Mouse (Mus musculus) midbrain, embryonic 15.5 days (tissue): Measurements from ENCODE around the gene 4932438A13Rik. TPM values are rescaled to one million over a fixed set of nuclear protein-coding genes. Genes with fewer than 3 reads are reported as not detected.

ENCODE experiments used
- ATAC-seq: fragments of 200-750 bp; cut with Nextera tagmentation; replicated peaks from 2 replicates; pipeline ENCODE4 v1.8.0; 2017; ENCODE audit warnings: moderate TSS enrichment
- H3K27ac ChIP-seq: fragments of 300-500 bp; sonication (generic); 2 replicates; pipeline ENCODE4 v1.5.1; 2015; ENCODE audit warnings: mild to moderate bottlenecking, inconsistent platforms
- H3K27me3 ChIP-seq: fragments of 300-500 bp; sonication (generic); replicated peaks from 2 replicates; pipeline ENCODE4 v1.6.1; 2015; ENCODE audit warnings: inconsistent platforms
- H3K36me3 ChIP-seq: fragments of 300-500 bp; sonication (generic); replicated peaks from 2 replicates; pipeline ENCODE4 v1.6.1; 2015; ENCODE audit warnings: inconsistent platforms
- H3K4me1 ChIP-seq: fragments of 300-500 bp; sonication (generic); 2 replicates; pipeline ENCODE4 v1.6.1; 2015; ENCODE audit warnings: inconsistent platforms
- H3K4me2 ChIP-seq: fragments of 300-500 bp; sonication (generic); 2 replicates; pipeline ENCODE4 v1.6.1; 2015; ENCODE audit warnings: inconsistent platforms, mild to moderate bottlenecking, moderate library complexity
- H3K4me3 ChIP-seq: fragments of 300-500 bp; sonication (generic); 2 replicates; pipeline ENCODE4 v1.5.1; 2015; ENCODE audit warnings: mild to moderate bottlenecking, inconsistent platforms
- H3K9ac ChIP-seq: fragments of 300-500 bp; sonication (generic); 2 replicates; pipeline ENCODE4 v1.6.1; 2015; ENCODE audit warnings: mild to moderate bottlenecking, inconsistent platforms
- H3K9me3 ChIP-seq: fragments of 300-500 bp; sonication (generic); 2 replicates; pipeline ENCODE4 v1.6.1; 2016; ENCODE audit warnings: inconsistent platforms
- WGBS: fragments of 180-500 bp; shearing (Covaris S2); methylation state at CpG from one replicate; pipeline ENCODE4 v1.1.7; 2015; ENCODE audit warnings: mixed read lengths; 5-methylcytosine and 5-hydroxymethylcytosine counted together
- polyA plus RNA-seq: library from polyadenylated mRNA; unstranded; fragments of >200 nt; fragmentation: Nextera tagmentation; extraction: Ambion mirVana; gene quantifications from 2 replicates; pipeline ENCODE4 v1.2.1, GENCODE M21; 2015

4932438A13Rik gene
- 84.3 and 89.3 TPM in 2 replicates for polyA plus RNA-seq

GRCm38 (mm10) chr3:36862721-36863275 lies at the start of gene 4932438A13Rik:
4932438A13Rik (plus strand) TSS chr3:36863104.
- H3K4me2 ChIP-seq = peak within 1 kb of the TSS; percentile 57
- peak; percentile 100 for ATAC-seq
- peaks cover 5% of the 10 kb centered on the region for H3K4me1 ChIP-seq
- under 1% methylated on average over 37 of the region's 38 CpGs for WGBS
- H3K27me3 ChIP-seq = no peaks in the 10 kb centered on the region
- H3K4me3 ChIP-seq = peak within 1 kb of the TSS; percentile 64
- H3K9me3 ChIP-seq = no peaks in the 10 kb centered on the region
- H3K9ac ChIP-seq = peak within 1 kb of the TSS; percentile 60
- H3K36me3 ChIP-seq = peaks cover 10% of the 10 kb centered on the region
- H3K27ac ChIP-seq = peak within 1 kb of the TSS; percentile 77

GRCm38 (mm10) chr3:36816633-36817032 lies 46.3 kb upstream of the 4932438A13Rik start:
- no peaks in the 10 kb centered on the region for H3K36me3 ChIP-seq
- no peak overlapping the region for H3K27ac ChIP-seq
- H3K4me1 ChIP-seq = no peaks in the 10 kb centered on the region
- no peaks in the 10 kb centered on the region for H3K9me3 ChIP-seq
- H3K9ac ChIP-seq = no peak overlapping the region
- no peaks in the 10 kb centered on the region for H3K27me3 ChIP-seq
- no peak for ATAC-seq
- no peak overlapping the region for H3K4me2 ChIP-seq
- H3K4me3 ChIP-seq = no peak overlapping the region
- WGBS = 94% methylated on average over 5 of the region's 5 CpGs

- Histone ChIP-seq H3K4me3 (no peak overlapping the region), H3K4me2 (no peak overlapping the region), H3K9ac (no peak overlapping the region), H3K4me1 (no peaks in the 10 kb centered on the region), H3K27me3 (no peaks in the 10 kb centered on the region), H3K9me3 (no peaks in the 10 kb centered on the region), H3K36me3 (no peaks in the 10 kb centered on the region), H3K27ac (no peak overlapping the region)
- ATAC-seq = no peak
- WGBS = 77% methylated on average over 7 of the region's 7 CpGs
These were observed 43.5 kb upstream of the 4932438A13Rik start for GRCm38 (mm10) chr3:36819402-36819801.

- no peak for ATAC-seq
- WGBS = 87% methylated on average over 9 of the region's 9 CpGs
These were observed 41.9 kb upstream of the 4932438A13Rik start for GRCm38 (mm10) chr3:36821037-36821436.

GRCm38 (mm10) chr3:36825098-36825497 lies 37.8 kb upstream of the 4932438A13Rik start:
- no peak overlapping the region for H3K4me2 ChIP-seq
- H3K4me1 ChIP-seq = peaks cover 3% of the 10 kb centered on the region; the same call in 1 of the 2 replicates
- no peaks in the 10 kb centered on the region for H3K36me3 ChIP-seq
- no peaks in the 10 kb centered on the region for H3K9me3 ChIP-seq
- no peaks in the 10 kb centered on the region for H3K27me3 ChIP-seq
- H3K4me3 ChIP-seq = no peak overlapping the region
- no peak overlapping the region for H3K9ac ChIP-seq
- 76% methylated on average over 1 of the region's 1 CpGs for WGBS
- H3K27ac ChIP-seq = no peak overlapping the region
- ATAC-seq = no peak

More at GRCm38 (mm10) chr3:36821037-36821436, 41.9 kb upstream of the 4932438A13Rik start:
- no peaks in the 10 kb centered on the region for H3K27me3 ChIP-seq
- no peak overlapping the region for H3K4me3 ChIP-seq
- no peak overlapping the region for H3K27ac ChIP-seq
- no peaks in the 10 kb centered on the region for H3K36me3 ChIP-seq
- no peaks in the 10 kb centered on the region for H3K9me3 ChIP-seq
- no peak overlapping the region for H3K4me2 ChIP-seq
- H3K4me1 ChIP-seq = no peaks in the 10 kb centered on the region
- no peak overlapping the region for H3K9ac ChIP-seq

GRCm38 (mm10) chr3:36825554-36825953 lies 37.4 kb upstream of the 4932438A13Rik start:
- Histone ChIP-seq H3K4me1 (peaks cover 3% of the 10 kb centered on the region; the same call in 1 of the 2 replicates), H3K4me2 (no peak overlapping the region), H3K4me3 (no peak overlapping the region), H3K9ac (no peak overlapping the region), H3K27me3 (no peaks in the 10 kb centered on the region), H3K36me3 (no peaks in the 10 kb centered on the region), H3K9me3 (no peaks in the 10 kb centered on the region), H3K27ac (no peak overlapping the region)
- WGBS = 89% methylated on average over 4 of the region's 4 CpGs
- ATAC-seq = no peak

GRCm38 (mm10) chr3:36827274-36828025 lies 35.5 kb upstream of the 4932438A13Rik start:
- peak; percentile 79 for ATAC-seq
- Histone ChIP-seq H3K9ac (no peak overlapping the region), H3K4me2 (no peak overlapping the region), H3K4me1 (peaks cover 3% of the 10 kb centered on the region; the same call in 1 of the 2 replicates), H3K27me3 (no peaks in the 10 kb centered on the region), H3K4me3 (no peak overlapping the region), H3K36me3 (no peaks in the 10 kb centered on the region), H3K9me3 (no peaks in the 10 kb centered on the region), H3K27ac (peak overlapping the region; percentile 22; the same call in 1 of the 2 replicates)
- 32% methylated on average over 8 of the region's 8 CpGs for WGBS

- WGBS = 96% methylated on average over 3 of the region's 3 CpGs
- H3K36me3 ChIP-seq = no peaks in the 10 kb centered on the region
- ATAC-seq = no peak
- no peaks in the 10 kb centered on the region for H3K27me3 ChIP-seq
- H3K4me2 ChIP-seq = no peak overlapping the region
- H3K9me3 ChIP-seq = no peaks in the 10 kb centered on the region
- H3K27ac ChIP-seq = no peak overlapping the region
- no peak overlapping the region for H3K9ac ChIP-seq
- H3K4me3 ChIP-seq = no peak overlapping the region
- peaks cover 6% of the 10 kb centered on the region; the same call in 1 of the 2 replicates for H3K4me1 ChIP-seq
These were observed 32.7 kb upstream of the 4932438A13Rik start for GRCm38 (mm10) chr3:36830218-36830617.

GRCm38 (mm10) chr3:36834426-36834825 lies 28.5 kb upstream of the 4932438A13Rik start:
- H3K9ac ChIP-seq = no peak overlapping the region
- 66% methylated on average over 4 of the region's 4 CpGs for WGBS
- no peak overlapping the region for H3K4me3 ChIP-seq
- H3K36me3 ChIP-seq = no peaks in the 10 kb centered on the region
- no peak overlapping the region for H3K27ac ChIP-seq
- H3K9me3 ChIP-seq = no peaks in the 10 kb centered on the region
- peaks cover 11% of the 10 kb centered on the region; the same call in 1 of the 2 replicates for H3K4me1 ChIP-seq
- no peak overlapping the region for H3K4me2 ChIP-seq
- no peaks in the 10 kb centered on the region for H3K27me3 ChIP-seq
- no peak for ATAC-seq

GRCm38 (mm10) chr3:36834832-36835231 lies 28.1 kb upstream of the 4932438A13Rik start:
- ATAC-seq = no peak
- 96% methylated on average over 2 of the region's 2 CpGs for WGBS
- Histone ChIP-seq H3K27me3 (no peaks in the 10 kb centered on the region), H3K27ac (no peak overlapping the region), H3K9ac (no peak overlapping the region), H3K36me3 (no peaks in the 10 kb centered on the region), H3K4me2 (no peak overlapping the region), H3K4me3 (no peak overlapping the region), H3K9me3 (no peaks in the 10 kb centered on the region), H3K4me1 (peaks cover 11% of the 10 kb centered on the region; the same call in 1 of the 2 replicates)

GRCm38 (mm10) chr3:36835525-36836203 lies 27.2 kb upstream of the 4932438A13Rik start:
- peak overlapping the region; percentile 15; the same call in 1 of the 2 replicates for H3K4me3 ChIP-seq
- H3K36me3 ChIP-seq = no peaks in the 10 kb centered on the region
- peak; percentile 66; the same call in 1 of the 2 replicates for ATAC-seq
- H3K27me3 ChIP-seq = no peaks in the 10 kb centered on the region
- no peaks in the 10 kb centered on the region for H3K9me3 ChIP-seq
- peak overlapping the region; percentile 43 for H3K4me2 ChIP-seq
- WGBS = 23% methylated on average over 18 of the region's 18 CpGs
- no peak overlapping the region for H3K9ac ChIP-seq
- H3K4me1 ChIP-seq = peaks cover 11% of the 10 kb centered on the region; the same call in 1 of the 2 replicates
- H3K27ac ChIP-seq = peak overlapping the region; percentile 60

GRCm38 (mm10) chr3:36836833-36837232 lies 26.1 kb upstream of the 4932438A13Rik start:
- ATAC-seq = no peak
- Histone ChIP-seq H3K9me3 (no peaks in the 10 kb centered on the region), H3K36me3 (no peaks in the 10 kb centered on the region), H3K4me1 (peaks cover 11% of the 10 kb centered on the region; the same call in 1 of the 2 replicates), H3K27ac (no peak overlapping the region), H3K9ac (no peak overlapping the region), H3K4me3 (no peak overlapping the region), H3K4me2 (no peak overlapping the region), H3K27me3 (no peaks in the 10 kb centered on the region)
- WGBS = 91% methylated on average over 7 of the region's 7 CpGs
